Mouse (Mus musculus) granulocyte monocyte progenitor cell, adult 5-6 weeks (primary cell): ENCODE data around the gene Stac3. TPM values are rescaled to one million over a fixed set of nuclear protein-coding genes. Genes with fewer than 3 reads are reported as not detected.

Source experiments
- ATAC-seq: replicated peaks from 2 replicates; pipeline ENCODE4 v1.8.0; 2016; ENCODE audit warnings: mild to moderate bottlenecking, moderate TSS enrichment, inconsistent platforms; ENCODE audit not compliant: poor library complexity, severe bottlenecking
- total RNA-seq, 2 experiments: library from RNA; stranded (forward) in 1 of 2; stranded (reverse) in 1 of 2; fragments of 200-712, 200-1000 nt in 1 of 2; fragments of >200 nt in 1 of 2; fragmentation: Nextera tagmentation in 1 of 2; gene quantifications; 2 replicates each; pipeline ENCODE4 v1.2.3; 2014 to 2017

The Stac3 gene
- total RNA-seq (2014; fragmentation: Nextera tagmentation) (0.90 TPM in 1 of 2 replicates, not detected in the other), total RNA-seq (2017) (0.13 and 0.26 TPM in 2 replicates)

- no peak for ATAC-seq
These were observed at the start of gene Stac3 for GRCm38 (mm10) chr10:127500894-127501893. TSS of gene Stac3 (plus strand) at chr10:127501686.

GRCm38 (mm10) chr10:127453701-127454100 lies 47.8 kb upstream of the Stac3 start:
- no peak for ATAC-seq

GRCm38 (mm10) chr10:127462411-127463096 lies 38.9 kb upstream of the Stac3 start:
- no peak for ATAC-seq

GRCm38 (mm10) chr10:127471281-127471988 lies 30.1 kb upstream of the Stac3 start:
- peak; percentile 90 for ATAC-seq

- ATAC-seq: no peak
These were observed 28.8 kb upstream of the Stac3 start for GRCm38 (mm10) chr10:127472722-127473121.

GRCm38 (mm10) chr10:127475175-127475574 lies 26.3 kb upstream of the Stac3 start:
- ATAC-seq: no peak

GRCm38 (mm10) chr10:127476541-127476940 lies 24.9 kb upstream of the Stac3 start:
- ATAC-seq: no peak

- no peak for ATAC-seq
These were observed 24.2 kb upstream of the Stac3 start for GRCm38 (mm10) chr10:127477301-127477700.

- ATAC-seq: no peak
These were observed 22.4 kb upstream of the Stac3 start for GRCm38 (mm10) chr10:127479131-127479530.

- peak; percentile 86 for ATAC-seq
These were observed 20.4 kb upstream of the Stac3 start for GRCm38 (mm10) chr10:127480833-127481813.

GRCm38 (mm10) chr10:127485235-127485634 lies 16.3 kb upstream of the Stac3 start:
- ATAC-seq: no peak

- ATAC-seq: no peak
These were observed 12.6 kb upstream of the Stac3 start for GRCm38 (mm10) chr10:127488856-127489255.

GRCm38 (mm10) chr10:127490160-127491127 lies 11.0 kb upstream of the Stac3 start:
- no peak for ATAC-seq

- no peak for ATAC-seq
These were observed 10.4 kb upstream of the Stac3 start for GRCm38 (mm10) chr10:127491128-127491512.

- no peak for ATAC-seq
These were observed 9.4 kb upstream of the Stac3 start for GRCm38 (mm10) chr10:127492118-127492517.

- ATAC-seq: no peak
These were observed 5.3 kb upstream of the Stac3 start for GRCm38 (mm10) chr10:127496156-127496555.

- no peak for ATAC-seq
These were observed 2.0 kb upstream of the Stac3 start for GRCm38 (mm10) chr10:127499516-127499915.

- no peak for ATAC-seq
These were observed 1.4 kb upstream of the Stac3 start for GRCm38 (mm10) chr10:127500042-127500441.
